Mouse (Mus musculus) ovary, adult 18-20 months (tissue): Measurements from ENCODE around the gene 4930544D05Rik.

Experiments used
- DNase-seq: peaks from one replicate; pipeline ENCODE4 v3.0.0; 2022; ENCODE audit warnings: low spot score, mixed read lengths

Gene 4930544D05Rik

GRCm38 (mm10) chr11:70598451-70598953 is 17.1 kb upstream of the 4930544D05Rik start:
- no peak for DNase-seq

- DNase-seq, result peak; percentile 37
Observed at GRCm38 (mm10) chr11:70605024-70605566, 10.6 kb upstream of the 4930544D05Rik start.

- no peak for DNase-seq
Observed at GRCm38 (mm10) chr11:70606717-70607116, 8.9 kb upstream of the 4930544D05Rik start.

GRCm38 (mm10) chr11:70607611-70608010 is 8.0 kb upstream of the 4930544D05Rik start:
- DNase-seq, result no peak

GRCm38 (mm10) chr11:70608381-70609066 is 7.1 kb upstream of the 4930544D05Rik start:
- DNase-seq, result no peak

- no peak for DNase-seq
Observed at GRCm38 (mm10) chr11:70610752-70611151, 4.9 kb upstream of the 4930544D05Rik start.

- DNase-seq, result no peak
Observed at GRCm38 (mm10) chr11:70612505-70612904, 3.1 kb upstream of the 4930544D05Rik start.

GRCm38 (mm10) chr11:70615074-70615473 is 574 bp upstream of the 4930544D05Rik start:
- DNase-seq, result peak; percentile 59

GRCm38 (mm10) chr11:70619101-70619500 is 3.5 kb downstream of the 4930544D05Rik start, which contains the start of gene Chrne:
Chrne (minus strand) TSS chr11:70619216.
- DNase-seq, result no peak

- DNase-seq, result no peak
Observed at GRCm38 (mm10) chr11:70621972-70622814, 6.5 kb downstream of the 4930544D05Rik start.

GRCm38 (mm10) chr11:70623053-70623742 is 7.5 kb downstream of the 4930544D05Rik start:
- DNase-seq, result no peak

GRCm38 (mm10) chr11:70625473-70625872 is 9.8 kb downstream of the 4930544D05Rik start:
- DNase-seq, result no peak

- no peak for DNase-seq
Observed at GRCm38 (mm10) chr11:70626877-70627276, 11.2 kb downstream of the 4930544D05Rik start.

- no peak for DNase-seq
Observed at GRCm38 (mm10) chr11:70628431-70628830, 12.8 kb downstream of the 4930544D05Rik start.

- no peak for DNase-seq
Observed at GRCm38 (mm10) chr11:70629557-70629956, 13.9 kb downstream of the 4930544D05Rik start.

- no peak for DNase-seq
Observed at GRCm38 (mm10) chr11:70630129-70630528, 14.5 kb downstream of the 4930544D05Rik start.

GRCm38 (mm10) chr11:70635601-70636000 is 20.0 kb downstream of the 4930544D05Rik start:
- DNase-seq, result no peak

GRCm38 (mm10) chr11:70637764-70638163 is 22.1 kb downstream of the 4930544D05Rik start:
- no peak for DNase-seq

GRCm38 (mm10) chr11:70638293-70638692 is 22.6 kb downstream of the 4930544D05Rik start:
- DNase-seq, result no peak

GRCm38 (mm10) chr11:70638714-70639278 is 23.1 kb downstream of the 4930544D05Rik start, which contains the start of gene Gp1ba:
Gp1ba (plus strand) TSS chr11:70639122.
- DNase-seq, result no peak

GRCm38 (mm10) chr11:70639976-70640375 is 24.3 kb downstream of the 4930544D05Rik start:
- no peak for DNase-seq
